Mouse (Mus musculus) limb, embryonic 14.5 days (tissue): ENCODE data around the gene Cd8b1. TPM values are rescaled to one million over a fixed set of nuclear protein-coding genes. Genes with fewer than 3 reads are reported as not detected.
A peak's percentile ranks its signal among the peaks of the same experiment; 100 is the strongest.

Experiments used
- ATAC-seq: fragments of 200-750 bp; cut with Nextera tagmentation; 2 replicates; pipeline ENCODE4 v1.8.0; 2017; ENCODE audit warnings: low read depth, moderate number of reproducible peaks, moderate TSS enrichment; ENCODE audit not compliant: low FRiP score
- DNase-seq: peaks from one replicate; pipeline ENCODE4 v3.0.0-alpha.2; 2015; ENCODE audit warnings: low spot score
- H3K27ac ChIP-seq: fragments of 300-500 bp; sonication (generic); replicated peaks from 2 replicates; pipeline ENCODE4 v1.5.1; 2014; ENCODE audit warnings: low read depth, mild to moderate bottlenecking, low read length, moderate library complexity, mixed read lengths
- H3K27me3 ChIP-seq: fragments of 300-500 bp; sonication (generic); 2 replicates; pipeline ENCODE4 v1.6.1; 2014; ENCODE audit warnings: low read length, mixed read lengths; ENCODE audit not compliant: control insufficient read depth, insufficient read depth
- H3K36me3 ChIP-seq: fragments of 300-500 bp; sonication (generic); 2 replicates; pipeline ENCODE4 v1.6.1; 2014; ENCODE audit warnings: mild to moderate bottlenecking, low read length, moderate library complexity, mixed read lengths; ENCODE audit not compliant: control insufficient read depth, insufficient read depth
- H3K4me1 ChIP-seq: fragments of 300-500 bp; sonication (generic); 2 replicates; pipeline ENCODE4 v1.6.1; 2014; ENCODE audit warnings: antibody characterized with exemption, low read length, mixed read lengths; ENCODE audit not compliant: control insufficient read depth, insufficient read depth
- H3K4me2 ChIP-seq: fragments of 300-500 bp; sonication (generic); replicated peaks from 2 replicates; pipeline ENCODE4 v1.6.1; 2014; ENCODE audit warnings: low read depth, mild to moderate bottlenecking, low read length, moderate library complexity; ENCODE audit not compliant: severe bottlenecking
- H3K4me3 ChIP-seq: fragments of 300-500 bp; sonication (generic); replicated peaks from 2 replicates; pipeline ENCODE4 v1.5.1; 2014; ENCODE audit warnings: low read length
- H3K9ac ChIP-seq: fragments of 300-500 bp; sonication (generic); 2 replicates; pipeline ENCODE4 v1.6.1; 2014; ENCODE audit warnings: mild to moderate bottlenecking, low read depth, low read length, moderate library complexity; ENCODE audit not compliant: severe bottlenecking
- H3K9me3 ChIP-seq: fragments of 300-500 bp; sonication (generic); 2 replicates; pipeline ENCODE4 v1.6.1; 2016; ENCODE audit warnings: low read length; ENCODE audit not compliant: control insufficient read depth
- POLR2A ChIP-seq: fragments of 200-500 bp; IDR thresholded peaks from 2 replicates; pipeline ENCODE4 v1.8.0; 2012; ENCODE audit warnings: inconsistent platforms, mild to moderate bottlenecking, moderate library complexity, borderline replicate concordance; ENCODE audit not compliant: insufficient read depth, insufficient read length; ENCODE audit errors: extremely low read depth
- WGBS: fragments of 180-500 bp; shearing (Covaris S2); extraction: QIAGEN DNeasy Blood & Tissue Kit; methylation state at CpG from one replicate; pipeline ENCODE4 v1.1.7; 2014; 5-methylcytosine and 5-hydroxymethylcytosine counted together
- polyA plus RNA-seq, 2 experiments: library from polyadenylated mRNA; depleted of rRNA in 1 of 2; stranded (reverse) in 1 of 2; unstranded in 1 of 2; fragments of >200 nt; fragmentation: Nextera tagmentation in 1 of 2; extraction: Ambion mirVana in 1 of 2; gene quantifications; 2 replicates each; pipeline versions ENCODE4 v1.2.1 to v1.2.3; 2012 to 2014

Cd8b1 gene
- polyA plus RNA-seq, 2 experiments: not detected

DNA sequence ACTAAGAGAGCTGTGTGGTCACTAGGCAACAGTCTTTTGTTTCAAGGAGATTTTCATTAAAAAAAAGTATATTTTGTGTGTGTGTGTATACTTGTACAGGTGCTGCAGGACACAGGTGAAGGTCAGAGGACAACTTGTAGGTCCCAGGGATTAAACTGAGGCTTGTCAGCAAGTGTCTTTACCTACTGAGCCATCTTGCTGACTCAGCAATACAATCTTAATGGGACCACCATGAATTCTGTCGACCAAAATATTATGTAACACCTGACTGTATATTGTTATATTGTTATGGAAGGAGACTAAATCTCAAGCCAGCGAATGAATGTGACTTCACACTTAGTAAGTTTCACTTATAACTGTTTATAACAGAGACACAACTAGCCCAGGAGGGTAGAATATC, 24.5 kb upstream of the Cd8b1 start:
- Histone ChIP-seq H3K4me3 (no peak overlapping the region), H3K9ac (no peak overlapping the region), H3K36me3 (no peaks in the 10 kb centered on the region), H3K4me2 (no peak overlapping the region), H3K9me3 (no peaks in the 10 kb centered on the region), H3K27ac (no peak overlapping the region), H3K4me1 (no peaks in the 10 kb centered on the region), H3K27me3 (no peaks in the 10 kb centered on the region)
- ATAC-seq: no peak
- DNase-seq: no peak
- WGBS: 71% methylated on average over 2 of the region's 2 CpGs
- TF ChIP-seq POLR2A: no peak

GRCm38 (mm10) chr6:71298751-71299150, 23.8 kb upstream of the Cd8b1 start:
- 33% methylated on average over 3 of the region's 3 CpGs for WGBS
- H3K9me3 ChIP-seq: no peaks in the 10 kb centered on the region
- H3K27me3 ChIP-seq: no peaks in the 10 kb centered on the region
- H3K4me3 ChIP-seq: no peak overlapping the region
- no peak overlapping the region for H3K27ac ChIP-seq
- H3K9ac ChIP-seq: no peak overlapping the region
- peak; percentile 21 for DNase-seq
- ATAC-seq: no peak
- no peak overlapping the region for H3K4me2 ChIP-seq
- no peaks in the 10 kb centered on the region for H3K36me3 ChIP-seq
- H3K4me1 ChIP-seq: no peaks in the 10 kb centered on the region
- TF ChIP-seq POLR2A: no peak

DNA sequence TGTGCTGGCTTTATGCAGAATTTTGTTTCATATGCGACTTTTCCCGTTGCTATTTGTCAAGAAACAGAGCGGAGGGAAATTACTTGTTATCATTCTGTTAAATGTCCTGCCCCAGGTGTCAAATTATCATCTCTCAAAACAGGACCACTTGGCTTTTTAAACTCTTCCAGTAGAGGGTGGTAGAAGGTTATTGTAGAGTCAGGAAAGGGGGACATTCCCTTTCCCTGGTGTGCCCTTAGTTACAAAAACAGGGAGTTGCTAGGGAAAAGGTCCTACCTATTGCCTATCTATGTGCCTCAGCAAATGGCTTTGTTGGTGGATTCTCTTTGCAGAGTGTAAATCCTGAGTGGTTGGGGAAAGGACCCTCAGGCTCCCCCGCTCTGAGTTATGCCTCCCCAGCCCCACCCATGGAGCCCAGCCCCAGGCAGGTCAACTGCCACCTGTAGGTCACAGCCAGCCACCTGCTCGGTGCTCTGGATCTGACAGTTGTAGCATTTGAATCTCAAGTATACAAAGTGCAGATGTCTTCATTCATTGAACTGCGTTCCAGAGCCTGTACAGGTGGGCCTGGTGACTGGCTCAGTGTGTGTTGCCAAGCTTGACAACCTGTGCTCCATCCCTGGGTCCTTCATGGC, 20.4 kb upstream of the Cd8b1 start:
- Histone ChIP-seq H3K27ac (no peak overlapping the region), H3K9ac (no peak overlapping the region), H3K36me3 (no peaks in the 10 kb centered on the region), H3K4me3 (no peak overlapping the region), H3K9me3 (no peaks in the 10 kb centered on the region), H3K4me1 (no peaks in the 10 kb centered on the region), H3K27me3 (no peaks in the 10 kb centered on the region), H3K4me2 (no peak overlapping the region)
- ATAC-seq (no peak), DNase-seq (no peak)
- TF ChIP-seq POLR2A: no peak
- WGBS: 59% methylated on average over 6 of the region's 6 CpGs

DNA sequence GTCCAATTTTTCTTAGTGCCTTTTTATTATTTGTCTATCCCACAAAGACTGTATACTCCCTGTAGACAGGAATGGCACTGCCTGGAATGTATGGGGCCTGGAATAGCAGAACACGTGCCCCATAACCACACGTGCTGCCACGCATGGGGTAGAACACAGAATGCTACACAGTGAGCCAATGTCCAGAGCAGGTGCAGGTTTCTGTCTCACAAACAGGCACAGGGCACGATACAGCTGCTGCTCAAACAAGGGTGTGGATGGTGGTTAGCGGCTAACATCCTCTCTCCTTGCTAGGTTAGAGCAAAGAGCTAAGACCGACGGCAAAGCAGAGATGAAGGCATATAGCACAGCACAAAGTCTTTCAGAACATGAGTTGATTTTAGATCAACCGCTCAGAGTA, 15.1 kb upstream of the Cd8b1 start:
- H3K27ac ChIP-seq: no peak overlapping the region

DNA sequence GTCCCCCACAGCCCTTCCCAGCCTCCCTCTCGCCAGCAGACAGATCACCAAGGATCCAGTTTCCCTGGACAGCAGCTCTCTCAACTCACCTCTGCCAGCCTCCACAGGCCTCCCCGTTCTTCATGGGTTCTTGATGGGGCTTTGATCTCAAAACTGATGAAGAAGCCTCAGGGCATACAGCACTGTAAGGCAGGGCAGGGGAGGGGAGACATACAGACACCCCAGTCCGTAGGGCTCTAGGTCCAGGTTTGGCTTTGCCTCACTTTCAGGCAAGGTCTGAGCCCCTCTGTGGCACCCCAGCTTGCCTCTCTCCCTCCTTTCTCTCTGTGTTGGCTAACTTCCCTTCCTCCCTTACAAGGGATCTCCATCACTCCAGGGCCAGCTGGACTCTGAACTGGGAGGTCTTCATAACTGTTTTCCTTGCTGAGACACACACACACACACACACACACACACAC, 733 bp upstream of the Cd8b1 start, which contains the start of gene Smyd1:
Gene Smyd1 (minus strand): TSS at position 408 of the 458 bp plus-strand sequence.
- no peak within 1 kb of the TSS for H3K9ac ChIP-seq
- H3K9me3 ChIP-seq: no peaks in the 10 kb centered on the region
- WGBS: 70% methylated on average over 3 of the region's 3 CpGs
- DNase-seq (no peak), ATAC-seq (no peak)
- no peaks in the 10 kb centered on the region for H3K4me1 ChIP-seq
- H3K27me3 ChIP-seq: no peaks in the 10 kb centered on the region
- no peak within 1 kb of the TSS for H3K27ac ChIP-seq
- no peak within 1 kb of the TSS for H3K4me3 ChIP-seq
- no peaks in the 10 kb centered on the region for H3K36me3 ChIP-seq
- TF ChIP-seq POLR2A: no peak
- no peak within 1 kb of the TSS for H3K4me2 ChIP-seq

More for the DNA sequence above, 15.1 kb upstream of the Cd8b1 start:
- Histone ChIP-seq H3K36me3 (no peaks in the 10 kb centered on the region), H3K9ac (no peak overlapping the region), H3K4me1 (no peaks in the 10 kb centered on the region), H3K27me3 (no peaks in the 10 kb centered on the region), H3K4me2 (no peak overlapping the region), H3K9me3 (no peaks in the 10 kb centered on the region), H3K4me3 (no peak overlapping the region)
- ATAC-seq: no peak
- TF ChIP-seq POLR2A: no peak
- 86% methylated on average over 8 of the region's 8 CpGs for WGBS
- DNase-seq: no peak

- 85% methylated on average over 9 of the region's 9 CpGs for WGBS
Observed at GRCm38 (mm10) chr6:71324816-71325215, 2.2 kb downstream of the Cd8b1 start.

More at GRCm38 (mm10) chr6:71324816-71325215, 2.2 kb downstream of the Cd8b1 start:
- DNase-seq (no peak), ATAC-seq (no peak)
- no peak overlapping the region for H3K4me3 ChIP-seq
- H3K4me1 ChIP-seq: no peaks in the 10 kb centered on the region
- no peak overlapping the region for H3K27ac ChIP-seq
- no peaks in the 10 kb centered on the region for H3K36me3 ChIP-seq
- no peak overlapping the region for H3K4me2 ChIP-seq
- H3K9me3 ChIP-seq: no peaks in the 10 kb centered on the region
- H3K9ac ChIP-seq: no peak overlapping the region
- H3K27me3 ChIP-seq: no peaks in the 10 kb centered on the region
- no peak for TF ChIP-seq POLR2A
